Mouse (Mus musculus): Measurements from ENCODE around the gene Nup160. TPM values are rescaled to one million over a fixed set of nuclear protein-coding genes. Genes with fewer than 3 reads are reported as not detected.

The Nup160 gene
- polyA plus RNA-seq, 1 experiment from 2014 or later, result 44.8 TPM

DNA sequence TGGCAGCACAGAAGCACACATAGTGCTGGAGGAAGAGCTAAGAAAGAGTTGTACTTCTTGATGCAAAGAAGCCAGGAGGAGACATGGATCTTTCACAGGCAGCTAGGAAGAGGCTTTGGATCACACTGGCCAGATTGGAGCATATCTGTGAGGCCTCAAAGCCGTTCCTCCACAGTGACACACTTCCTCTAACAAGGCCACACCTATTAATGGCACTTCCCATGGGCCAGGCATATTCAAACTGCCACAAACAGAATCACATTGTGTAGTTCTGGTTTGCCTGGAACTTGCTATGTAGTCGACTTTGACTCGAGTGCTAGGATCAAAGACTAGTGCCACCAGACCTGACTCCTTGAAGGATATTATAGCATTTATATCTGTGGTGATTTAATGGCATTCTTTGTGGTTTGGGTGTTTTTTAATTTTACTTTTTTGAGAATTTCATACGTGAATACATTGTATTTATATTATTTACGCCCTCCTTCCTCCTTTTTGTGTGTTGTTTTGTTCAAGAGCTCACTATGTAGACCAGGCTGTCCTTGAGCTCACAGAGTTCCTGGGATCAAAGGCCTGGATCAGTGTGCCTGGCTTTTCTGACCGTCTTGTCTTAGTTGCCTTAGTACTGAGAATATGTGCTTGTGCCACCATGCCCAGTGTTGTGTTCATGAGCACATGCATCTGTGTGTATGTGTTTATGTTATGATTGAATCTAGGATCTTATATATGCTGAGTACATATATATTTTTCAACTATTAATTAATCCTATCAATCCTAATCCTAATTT is 72.9 kb downstream of the Nup160 start:
- Histone ChIP-seq H3K9ac (no peak overlapping the region), H3K9me3 (no peaks in the 10 kb centered on the region), H3K27ac (no peak overlapping the region), H3K36me3 (peaks cover 60% of the 10 kb centered on the region), H3K27me3 (no peaks in the 10 kb centered on the region), H3K4me3 (no peak overlapping the region), H3K4me1 (peaks cover 28% of the 10 kb centered on the region), H3K4me2 (replicated peaks) (no peak overlapping the region)
- ATAC-seq (ENCODE audit: low FRiP score, low read depth), result no peak
- 75% methylated on average over 6 of the region's 6 CpGs for WGBS

DNA sequence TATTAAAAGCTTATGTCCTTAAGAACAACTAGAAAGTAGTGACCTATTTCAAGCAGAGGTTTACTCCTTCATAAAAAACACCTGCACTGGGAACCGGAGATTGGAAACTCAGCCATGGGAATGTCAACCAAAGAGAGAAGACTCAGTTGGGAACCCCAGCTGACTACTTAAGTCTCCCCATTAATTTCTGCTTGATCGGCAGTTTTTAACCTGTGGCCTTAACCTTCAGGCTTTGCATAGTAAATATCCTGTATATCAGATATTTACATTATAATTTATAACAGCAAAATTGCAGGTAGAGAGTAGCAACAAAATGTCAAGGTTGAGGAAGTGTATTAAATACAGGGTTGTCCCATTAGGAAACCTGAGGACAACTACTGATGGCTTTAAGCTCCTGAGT is 76.5 kb downstream of the Nup160 start:
- no peaks in the 10 kb centered on the region for H3K9me3 ChIP-seq
- H3K36me3 ChIP-seq, result peaks cover 77% of the 10 kb centered on the region
- no peak for ATAC-seq (ENCODE audit: low FRiP score, low read depth)
- H3K4me2 ChIP-seq (replicated peaks), result no peak overlapping the region
- H3K9ac ChIP-seq, result no peak overlapping the region
- H3K4me3 ChIP-seq, result no peak overlapping the region
- WGBS, result 91% methylated on average over 2 of the region's 2 CpGs
- H3K27me3 ChIP-seq, result no peaks in the 10 kb centered on the region
- H3K27ac ChIP-seq, result no peak overlapping the region
- peaks cover 14% of the 10 kb centered on the region; the same call in 1 of the 2 replicates for H3K4me1 ChIP-seq

DNA sequence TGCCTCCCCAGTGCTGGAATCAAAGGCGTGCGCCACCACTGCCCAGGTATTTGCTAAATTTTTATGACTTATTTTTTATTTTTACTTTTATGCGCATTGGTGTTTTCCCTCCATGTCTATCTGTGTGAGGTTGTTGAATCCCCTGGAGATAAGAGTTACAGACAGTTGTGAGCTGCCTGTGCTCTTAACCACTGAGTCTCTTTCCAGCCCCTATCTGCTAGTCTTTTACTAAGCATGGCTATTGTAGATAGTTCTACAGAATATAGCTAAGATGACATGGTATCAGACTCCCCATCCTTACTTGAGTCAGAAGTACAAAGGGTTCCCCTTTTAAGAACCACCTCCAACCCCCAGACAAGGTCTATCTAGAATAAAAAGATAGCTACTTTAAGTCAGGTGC is 77.2 kb downstream of the Nup160 start:
- Histone ChIP-seq H3K27ac (no peak overlapping the region), H3K9me3 (no peaks in the 10 kb centered on the region), H3K27me3 (no peaks in the 10 kb centered on the region), H3K9ac (no peak overlapping the region), H3K4me1 (peaks cover 9% of the 10 kb centered on the region; the same call in 1 of the 2 replicates), H3K4me3 (no peak overlapping the region), H3K36me3 (peaks cover 79% of the 10 kb centered on the region), H3K4me2 (replicated peaks) (no peak overlapping the region)
- no peak for ATAC-seq (ENCODE audit: low FRiP score, low read depth)
- WGBS, result 95% methylated on average over 3 of the region's 3 CpGs

DNA sequence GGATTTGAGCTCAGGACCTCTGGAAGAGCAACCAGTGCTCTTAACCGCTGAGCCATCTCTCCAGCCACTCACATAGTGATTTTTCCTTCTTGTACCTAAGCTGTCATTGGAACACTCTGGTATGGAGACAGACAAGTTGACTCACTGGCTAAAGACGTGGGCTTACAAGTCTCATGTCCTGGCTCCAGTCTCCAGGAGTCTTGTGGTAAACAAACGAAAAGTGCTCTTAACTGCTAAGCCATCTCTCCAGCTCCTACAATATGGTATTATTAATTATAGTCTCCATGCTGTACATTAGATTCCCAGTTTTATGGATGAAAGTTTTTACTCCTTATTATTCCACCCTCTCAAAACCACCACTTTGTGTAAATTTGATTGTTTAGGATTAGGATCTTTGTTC is 88.1 kb downstream of the Nup160 start:
- no peak for ATAC-seq (ENCODE audit: low FRiP score, low read depth)
- H3K9ac ChIP-seq, result no peak overlapping the region
- H3K9me3 ChIP-seq, result no peaks in the 10 kb centered on the region
- H3K27ac ChIP-seq, result no peak overlapping the region
- H3K36me3 ChIP-seq, result peaks cover 93% of the 10 kb centered on the region
- no peaks in the 10 kb centered on the region for H3K4me1 ChIP-seq
- H3K27me3 ChIP-seq, result no peaks in the 10 kb centered on the region
- 78% methylated on average over 3 of the region's 3 CpGs for WGBS
- H3K4me3 ChIP-seq, result no peak overlapping the region
- H3K4me2 ChIP-seq (replicated peaks), result no peak overlapping the region

DNA sequence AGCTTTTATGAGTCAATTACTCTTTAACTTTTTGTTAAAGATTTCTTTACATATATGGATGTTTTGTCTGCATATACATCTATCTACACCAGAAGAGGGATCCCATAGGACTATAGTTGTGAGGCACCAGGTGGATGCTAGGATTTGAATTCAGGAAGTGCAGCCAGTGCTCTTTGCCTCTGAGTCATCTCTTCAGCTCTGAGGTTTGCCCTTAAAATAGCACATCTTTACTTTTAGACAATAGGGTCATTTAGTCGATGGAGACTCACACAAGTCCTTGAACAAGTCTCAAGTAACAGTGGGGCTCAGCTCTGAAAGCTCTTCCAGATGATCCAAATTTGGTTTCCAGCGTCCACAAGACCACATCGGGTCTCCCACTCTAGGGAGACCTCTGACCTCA is 104.3 kb downstream of the Nup160 start:
- peaks cover 10% of the 10 kb centered on the region; the same call in 1 of the 2 replicates for H3K27me3 ChIP-seq
- H3K27ac ChIP-seq, result no peak overlapping the region
- no peak overlapping the region for H3K9ac ChIP-seq
- no peak for ATAC-seq (ENCODE audit: low FRiP score, low read depth)
- 0 out of 2 replicates have a peak, but pooled peaks cover 14% of the 10 kb centered on the region for H3K4me1 ChIP-seq
- H3K4me3 ChIP-seq, result no peak overlapping the region
- H3K4me2 ChIP-seq (replicated peaks), result no peak overlapping the region
- WGBS, result 34% methylated on average over 3 of the region's 3 CpGs
- H3K36me3 ChIP-seq, result peaks cover 48% of the 10 kb centered on the region
- H3K9me3 ChIP-seq, result no peaks in the 10 kb centered on the region

DNA sequence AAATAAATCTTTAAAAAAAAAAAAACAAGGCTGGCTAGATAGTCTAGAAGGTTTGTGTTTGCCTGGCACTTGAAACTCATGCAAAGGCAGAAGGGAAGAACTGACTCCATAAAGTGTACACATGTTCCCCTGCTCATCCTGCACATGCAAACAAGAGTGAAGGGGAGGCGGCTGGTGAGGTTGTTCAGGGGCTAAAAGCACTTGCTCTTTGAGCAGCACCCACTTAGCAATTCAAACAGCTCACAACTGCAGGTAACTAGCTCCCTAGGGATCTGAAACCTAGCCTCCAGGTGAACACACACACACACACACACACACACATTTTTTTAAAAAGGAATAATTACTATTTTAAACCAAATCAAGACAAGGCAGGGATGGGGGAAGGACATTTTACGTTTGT is 104.9 kb downstream of the Nup160 start:
- Histone ChIP-seq H3K9ac (no peak overlapping the region), H3K4me2 (replicated peaks) (peak overlapping the region; percentile 91), H3K9me3 (no peaks in the 10 kb centered on the region), H3K36me3 (peaks cover 42% of the 10 kb centered on the region), H3K27me3 (peaks cover 10% of the 10 kb centered on the region; the same call in 1 of the 2 replicates), H3K27ac (no peak overlapping the region), H3K4me3 (no peak overlapping the region), H3K4me1 (0 out of 2 replicates have a peak, but pooled peaks cover 14% of the 10 kb centered on the region)
- ATAC-seq (ENCODE audit: low FRiP score, low read depth), result no peak
- WGBS, result 21% methylated on average over 2 of the region's 2 CpGs

DNA sequence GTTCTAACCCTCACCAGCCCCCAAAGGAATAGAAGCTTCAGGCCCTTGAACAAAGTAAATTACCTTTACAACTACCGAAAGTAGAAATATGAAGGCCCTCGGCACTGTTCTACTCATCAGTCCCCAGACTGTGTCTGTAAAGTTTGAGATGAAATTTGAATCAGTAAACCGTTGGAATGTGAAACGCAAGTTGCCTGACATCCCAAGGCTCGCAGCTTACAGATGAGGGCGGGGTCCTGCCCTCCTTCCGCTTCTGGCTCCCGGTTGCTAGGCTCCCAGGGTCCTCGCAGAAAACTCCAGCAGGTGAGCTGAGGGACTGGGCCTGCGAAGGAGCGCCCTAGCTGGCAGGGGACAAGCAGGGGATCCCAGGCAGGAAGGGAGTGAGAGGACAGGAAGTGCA is 105.4 kb downstream of the Nup160 start, which contains the start of gene Agbl2:
Gene Agbl2, plus strand, starts transcription at position 270 of the 400 bp plus-strand sequence.
- Histone ChIP-seq H3K27ac (no peak within 1 kb of the TSS), H3K9me3 (no peaks in the 10 kb centered on the region), H3K27me3 (peaks cover 10% of the 10 kb centered on the region; the same call in 1 of the 2 replicates), H3K4me3 (peak within 1 kb of the TSS; percentile 53), H3K4me2 (replicated peaks) (peak within 1 kb of the TSS; percentile 91), H3K36me3 (peaks cover 38% of the 10 kb centered on the region), H3K9ac (peak within 1 kb of the TSS; percentile 63), H3K4me1 (0 out of 2 replicates have a peak, but pooled peaks cover 14% of the 10 kb centered on the region)
- peak; percentile 74 for ATAC-seq (ENCODE audit: low FRiP score, low read depth)
- WGBS, result 2% methylated on average over 11 of the region's 11 CpGs

DNA sequence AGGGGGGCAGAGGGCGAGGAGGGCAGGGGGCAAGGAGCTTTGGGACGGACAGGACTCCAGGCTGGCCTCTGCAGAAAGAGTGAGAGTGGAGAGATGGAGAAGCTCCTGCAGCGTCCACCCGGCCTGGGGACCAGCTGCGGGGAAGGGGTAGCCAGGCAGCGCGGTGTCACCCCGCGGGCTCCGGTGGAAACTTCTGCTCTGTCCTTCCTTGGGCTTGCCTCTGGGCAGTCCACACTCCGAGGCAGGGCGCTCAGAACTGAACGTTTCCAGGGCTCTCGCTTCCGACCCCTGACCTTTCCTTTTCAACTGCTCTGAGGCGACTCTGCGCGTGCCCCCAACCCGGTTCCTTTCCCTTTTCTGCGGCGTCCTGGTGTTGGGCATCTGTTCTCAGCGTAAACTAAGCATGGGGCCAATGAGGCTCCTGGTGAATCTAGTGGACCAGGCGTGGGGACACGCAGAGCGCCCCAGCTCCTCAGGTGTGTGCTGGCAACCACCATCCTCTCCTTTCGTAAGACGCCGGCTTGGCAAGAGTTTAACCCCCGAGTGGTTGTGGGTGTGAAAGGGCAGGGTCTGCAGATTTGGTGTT is 106.0 kb downstream of the Nup160 start:
- H3K27ac ChIP-seq, result no peak overlapping the region
- peak; percentile 49 for ATAC-seq (ENCODE audit: low FRiP score, low read depth)
- 1% methylated on average over 28 of the region's 29 CpGs for WGBS
- H3K4me2 ChIP-seq (replicated peaks), result peak overlapping the region; percentile 91
- 0 out of 2 replicates have a peak, but pooled peaks cover 14% of the 10 kb centered on the region for H3K4me1 ChIP-seq
- H3K9ac ChIP-seq, result peak overlapping the region; percentile 63
- H3K4me3 ChIP-seq, result peak overlapping the region; percentile 53
- peaks cover 10% of the 10 kb centered on the region; the same call in 1 of the 2 replicates for H3K27me3 ChIP-seq
- no peaks in the 10 kb centered on the region for H3K9me3 ChIP-seq
- peaks cover 33% of the 10 kb centered on the region for H3K36me3 ChIP-seq

Other genes with a start within 250 kb of the Nup160 start
- 1.3 and 1.6 TPM in 2 replicates for gene Ptprj, start 96.6 kb upstream of the Nup160 start, polyA plus RNA-seq (2015; fragmentation: Nextera tagmentation; extraction: Ambion mirVana)
- gene Fnbp4, start 68.2 kb downstream of the Nup160 start, polyA plus RNA-seq (2015; fragmentation: Nextera tagmentation; extraction: Ambion mirVana), result 115 and 122 TPM in 2 replicates
- gene Agbl2, start 105.5 kb downstream of the Nup160 start, polyA plus RNA-seq (2015; fragmentation: Nextera tagmentation; extraction: Ambion mirVana), result 1.2 and 1.4 TPM in 2 replicates
- gene Mtch2, start 169.9 kb downstream of the Nup160 start, polyA plus RNA-seq (2015; fragmentation: Nextera tagmentation; extraction: Ambion mirVana), result 200 and 206 TPM in 2 replicates
- gene C1qtnf4, start 208.6 kb downstream of the Nup160 start, polyA plus RNA-seq (2015; fragmentation: Nextera tagmentation; extraction: Ambion mirVana), result 26.8 and 27.0 TPM in 2 replicates
- gene Kbtbd4, start 227.5 kb downstream of the Nup160 start, polyA plus RNA-seq (2015; fragmentation: Nextera tagmentation; extraction: Ambion mirVana), result 46.0 and 49.2 TPM in 2 replicates
- 215 and 224 TPM in 2 replicates for gene Ndufs3, start 227.6 kb downstream of the Nup160 start, polyA plus RNA-seq (2015; fragmentation: Nextera tagmentation; extraction: Ambion mirVana)